Mouse (Mus musculus) olfactory bulb, adult 2 months (tissue): ENCODE data around the gene Insrr.

ENCODE experiments used
- CTCF ChIP-seq: fragments of 200-500 bp; IDR thresholded peaks from 2 replicates; pipeline ENCODE4 v1.5.1; 2012; ENCODE audit warnings: low read depth, mild to moderate bottlenecking, low read length, moderate library complexity; ENCODE audit not compliant: insufficient read depth
- POLR2A ChIP-seq: fragments of 200-500 bp; IDR thresholded peaks from 2 replicates; pipeline ENCODE4 v1.6.1; 2012; ENCODE audit warnings: mild to moderate bottlenecking, low read depth, low read length, moderate library complexity; ENCODE audit not compliant: insufficient read depth

DNA sequence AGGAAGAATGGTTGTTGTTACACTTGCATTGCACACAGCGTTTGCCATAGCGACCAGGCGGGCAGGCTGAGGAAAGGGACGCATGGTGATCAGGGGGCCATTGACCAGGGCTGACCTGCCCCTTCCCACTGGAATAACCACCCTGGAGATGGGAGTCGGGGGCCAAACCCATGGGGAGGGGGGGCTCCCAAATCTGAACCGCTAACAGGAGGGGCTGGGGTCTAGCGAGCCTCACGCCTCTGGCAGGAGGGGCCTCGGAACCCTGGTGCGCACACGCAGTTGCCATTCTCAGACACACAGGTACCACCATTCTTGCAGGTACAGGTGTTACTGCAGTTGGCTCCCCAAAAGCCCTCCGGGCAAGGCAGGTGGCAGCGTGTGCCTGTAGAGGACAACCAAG is 42.9 kb upstream of the Insrr start:
- TF ChIP-seq POLR2A (no peak), CTCF (no peak)
